Mouse (Mus musculus) Patski (cell line): ENCODE data around the gene Ifna2. TPM values are rescaled to one million over a fixed set of nuclear protein-coding genes. Genes with fewer than 3 reads are reported as not detected.

Experiments
- ATAC-seq: fragments of 100-300 bp; one replicate; pipeline ENCODE4 v1.8.0; 2021
- CTCF ChIA-PET: fragments of 350-600 bp; sonication (Branson Sonifier 250); formaldehyde crosslinking; loops from one replicate; lab custom pipeline; 2022; ENCODE audit warnings: inconsistent platforms; lab: Charles Lee
- POLR2A ChIA-PET: fragments of 350-600 bp; sonication (Branson Sonifier 250); formaldehyde crosslinking; loops from one replicate; lab custom pipeline; 2022; ENCODE audit warnings: antibody characterized with exemption, inconsistent platforms; lab: Charles Lee
- DNase-seq: peaks from one replicate; pipeline ENCODE4 v3.0.0-alpha.2; 2011; ENCODE audit warnings: low read depth, low spot score
- H3K27me3 ChIP-seq: fragments of 371-371 bp; one replicate; pipeline ENCODE4 v1.5.1; 2021
- CTCF ChIP-seq: fragments of 100-300 bp; IDR thresholded peaks from one replicate; pipeline ENCODE4 v1.5.1; 2021
- in situ Hi-C: fragments of 300-500 bp; cut with MboI; formaldehyde crosslinking; loops from 3 replicates; pipeline ENCODE4 v1.11.1; 2018; ENCODE audit warnings: low pct_unique_long_range_greater_than_20kb, mixed read lengths
- polyA plus RNA-seq: library from polyadenylated mRNA; unstranded; gene quantifications from one replicate; pipeline ENCODE4 v1.2.3, GENCODE M21; 2021

Ifna2 gene
- polyA plus RNA-seq = not detected

DNA sequence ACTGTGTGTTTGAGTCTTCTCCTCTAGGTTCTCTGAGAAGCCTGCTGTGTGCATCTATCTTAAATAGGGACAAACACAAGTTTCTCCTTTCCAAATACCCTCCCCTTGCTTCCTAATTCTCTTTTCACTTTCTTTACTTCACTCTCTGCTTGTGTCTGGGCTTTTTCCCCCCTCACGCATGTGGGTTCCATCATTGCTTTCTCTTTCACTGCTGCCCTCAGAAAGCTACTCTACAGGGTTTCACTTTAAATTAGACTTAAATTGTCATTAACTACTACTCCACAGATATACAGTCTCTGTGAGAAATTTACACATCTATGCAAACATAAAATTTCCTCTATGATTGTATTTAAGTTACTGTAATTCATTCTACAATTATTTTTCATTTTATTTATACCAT, at the start of gene Ifna2:
TSS of gene Ifna2 (minus strand) at position 101 of the 400 bp plus-strand sequence.
- POLR2A ChIA-PET = no interaction called here
- peaks cover 8% of the 10 kb centered on the region for H3K27me3 ChIP-seq
- in situ Hi-C loops = no loop called here
- ATAC-seq = no peak
- no peak for TF ChIP-seq CTCF
- no peak for DNase-seq
- CTCF ChIA-PET = interaction anchor here (1.2 kb wide), 1 partner anchor 13 kb away, joined by 3 read pairs; no protein-coding TSS in a partner anchor

DNA sequence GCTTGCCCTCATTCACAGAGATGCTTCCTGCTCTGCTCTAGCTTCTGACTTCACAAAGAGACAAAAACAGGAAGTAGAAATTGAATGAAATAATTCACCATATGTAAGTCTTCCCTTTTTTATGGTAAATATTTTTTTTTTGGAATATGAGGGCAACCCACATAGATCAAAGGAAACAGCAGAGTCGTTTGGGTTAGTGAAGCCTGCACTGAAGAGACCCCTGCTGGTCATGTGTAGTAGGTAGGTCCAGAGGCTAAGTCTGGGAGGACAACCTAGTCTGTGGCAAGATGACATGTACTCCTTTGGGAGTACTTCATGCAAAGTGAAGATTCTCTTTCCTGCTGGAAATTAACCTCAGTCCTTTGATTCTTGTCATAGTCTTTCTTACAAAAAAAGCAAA, 43.6 kb upstream of the Ifna2 start:
- ATAC-seq (no peak), DNase-seq (no peak)
- H3K27me3 ChIP-seq = no peaks in the 10 kb centered on the region
- TF ChIP-seq CTCF = peak; percentile 41
- ChIA-PET CTCF (interaction anchor here (0.8 to 7.6 kb wide), 4 partner anchors 16 to 42 kb away, joined by 3 to 62 read pairs (median 6); no protein-coding TSS in a partner anchor), POLR2A (interaction anchor here (0.6 kb wide), 1 partner anchor 199 kb away, joined by 4 read pairs; no protein-coding TSS in a partner anchor)
- in situ Hi-C loops = loop anchor here (5.0 kb wide), 1 partner anchor 35 kb away; the partner anchor contains the start of gene Ifnab

DNA sequence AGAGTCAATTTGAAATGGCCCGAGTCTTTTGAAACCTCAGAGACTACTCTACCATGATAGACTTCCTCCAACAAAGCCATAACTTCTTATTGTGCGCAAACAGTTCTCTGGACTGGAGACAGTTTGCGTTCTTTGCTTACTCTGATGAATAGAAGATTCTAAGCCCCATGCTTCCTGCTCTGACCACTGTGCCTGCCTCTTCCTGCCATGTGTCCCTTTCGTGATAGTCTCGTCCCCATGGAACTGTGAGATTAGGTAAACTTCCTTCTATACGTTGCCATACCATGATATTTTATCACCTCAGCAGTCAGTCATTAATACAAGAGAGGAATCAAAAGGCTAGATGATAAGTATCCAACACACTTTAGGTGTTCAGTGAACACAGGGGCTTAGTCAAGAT, 43.0 kb upstream of the Ifna2 start:
- DNase-seq = no peak
- TF ChIP-seq CTCF = no peak
- no peaks in the 10 kb centered on the region for H3K27me3 ChIP-seq
- ATAC-seq = no peak
- ChIA-PET POLR2A (interaction anchor here (0.6 kb wide), 1 partner anchor 200 kb away, joined by 4 read pairs; no protein-coding TSS in a partner anchor), CTCF (interaction anchor here (0.8 to 7.6 kb wide), 3 partner anchors 11 to 41 kb away, joined by 3 to 62 read pairs (median 6); no protein-coding TSS in a partner anchor)
- in situ Hi-C loops = loop anchor here (5.0 kb wide), 1 partner anchor 34 kb away; the partner anchor contains the start of gene Ifnab

DNA sequence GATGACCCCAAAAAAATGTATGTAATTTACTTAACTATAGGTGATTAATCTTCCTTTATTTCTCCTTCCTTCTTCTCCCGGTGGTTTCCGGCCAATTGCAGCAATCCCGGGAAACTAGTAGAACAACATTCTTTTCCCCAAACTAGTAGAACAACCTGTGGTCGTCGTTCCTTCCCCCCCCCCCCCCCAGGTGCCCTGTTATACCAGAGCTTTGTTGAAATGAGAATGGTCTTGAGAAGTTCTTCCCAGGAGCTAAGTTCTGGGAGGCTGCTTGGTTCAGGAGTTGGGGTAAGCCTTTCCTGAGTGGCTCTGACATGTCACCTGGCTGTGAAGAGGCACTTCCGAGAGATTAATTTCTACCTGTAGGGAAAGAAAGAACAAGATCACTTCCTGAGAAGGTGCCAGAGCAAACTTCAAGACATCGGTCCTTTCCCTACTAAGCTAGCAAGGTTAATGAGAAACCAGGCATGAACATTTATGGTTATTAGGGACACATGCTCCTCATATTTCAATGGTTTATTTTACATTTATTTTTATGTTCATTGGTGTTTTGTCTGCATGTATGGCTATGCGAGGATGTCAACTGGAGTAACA, 39.9 kb upstream of the Ifna2 start:
- no peaks in the 10 kb centered on the region for H3K27me3 ChIP-seq
- CTCF ChIA-PET = interaction anchor here (0.8 to 7.6 kb wide), 2 partner anchors 15 to 26 kb away, joined by 3 to 62 read pairs; no protein-coding TSS in a partner anchor
- in situ Hi-C loops = no loop called here
- POLR2A ChIA-PET = no interaction called here
- no peak for TF ChIP-seq CTCF
- ATAC-seq (no peak), DNase-seq (no peak)

DNA sequence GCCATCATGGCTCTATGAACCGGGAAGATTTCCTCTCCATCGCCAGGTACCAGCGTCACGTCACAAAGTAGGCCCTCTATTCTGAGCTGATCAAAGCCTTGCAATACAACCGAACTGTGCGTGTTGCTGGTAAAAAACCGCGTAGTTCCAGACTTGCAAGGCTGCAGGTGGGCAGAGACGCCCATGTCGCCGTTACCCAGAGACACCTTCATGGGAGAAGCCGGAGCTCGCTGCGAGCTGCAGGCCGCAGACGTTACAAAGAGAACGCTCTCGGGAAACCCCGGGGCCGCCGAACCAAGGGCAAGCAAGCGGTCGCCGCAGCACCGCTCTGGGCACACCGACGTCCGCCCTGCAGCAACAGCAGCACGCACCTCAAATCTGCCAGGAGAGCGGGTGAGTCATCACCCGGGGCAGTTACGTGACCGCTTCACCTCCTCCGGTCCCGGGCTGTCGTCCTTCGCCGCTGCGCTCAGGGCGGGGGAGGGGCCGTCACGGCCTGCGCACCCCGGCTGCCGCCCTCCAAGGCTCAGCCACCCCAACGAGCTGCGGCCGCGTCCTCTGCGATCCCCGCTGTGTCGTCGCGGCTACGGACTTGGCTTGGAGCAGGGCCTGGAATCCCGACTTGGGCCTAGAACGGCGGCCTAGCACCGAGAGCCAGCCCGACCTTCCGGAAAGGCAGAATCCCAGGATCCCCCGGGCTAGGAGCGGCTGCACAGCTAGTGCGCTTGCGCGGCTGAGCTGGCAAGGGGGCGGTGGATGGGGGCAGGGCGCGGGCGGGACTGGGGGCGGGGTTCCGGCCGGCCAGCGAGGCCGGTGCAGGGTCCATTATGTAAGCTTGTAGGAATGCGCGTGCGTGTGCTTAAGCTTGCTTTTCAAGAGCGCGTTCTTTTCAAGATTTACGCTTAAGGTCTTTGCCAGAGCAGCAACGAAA, 38.3 kb upstream of the Ifna2 start, which contains the start of the genes Gm26566 and Klhl9:
TSS of gene Gm26566 (plus strand) at position 15 of the 931 bp plus-strand sequence.
TSS of gene Klhl9 (minus strand) at position 675 of the 931 bp plus-strand sequence.
- in situ Hi-C loops = no loop called here
- no peaks in the 10 kb centered on the region for H3K27me3 ChIP-seq
- ChIA-PET CTCF (interaction anchor here (1.1 to 7.6 kb wide), 4 partner anchors 9 to 24 kb away, joined by 3 to 62 read pairs (median 4); no protein-coding TSS in a partner anchor), POLR2A (interaction anchor here (0.7 kb wide), 1 partner anchor 25 kb away, joined by 4 read pairs; no protein-coding TSS in a partner anchor)
- ATAC-seq (peak; percentile 93), DNase-seq (peak; percentile 67)
- no peak for TF ChIP-seq CTCF

DNA sequence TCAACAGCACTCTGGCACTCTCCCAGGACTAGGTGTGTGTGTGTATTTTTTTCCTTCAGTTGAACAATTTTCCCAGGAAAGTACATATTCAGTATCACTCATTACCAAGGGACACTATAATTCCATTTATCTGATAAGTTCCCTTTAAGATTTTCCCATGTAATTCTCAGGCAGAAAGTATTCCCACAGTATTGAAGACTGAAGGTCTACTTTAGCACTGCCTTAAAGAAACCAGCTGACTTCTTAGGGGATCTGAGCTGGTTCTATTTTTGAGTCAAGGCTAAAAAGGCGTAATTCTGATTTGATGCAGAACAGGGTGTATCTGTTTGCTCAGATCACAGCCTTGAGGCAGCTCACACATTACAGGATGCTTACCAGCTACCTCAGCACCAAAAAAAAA, 35.0 kb upstream of the Ifna2 start:
- DNase-seq (no peak), ATAC-seq (no peak)
- ChIA-PET POLR2A (no interaction called here), CTCF (interaction anchor here (1.3 to 1.4 kb wide), 3 partner anchors 9 to 29 kb away, joined by 3 to 5 read pairs (median 3); no protein-coding TSS in a partner anchor)
- in situ Hi-C loops = no loop called here
- TF ChIP-seq CTCF = no peak
- H3K27me3 ChIP-seq = no peaks in the 10 kb centered on the region

DNA sequence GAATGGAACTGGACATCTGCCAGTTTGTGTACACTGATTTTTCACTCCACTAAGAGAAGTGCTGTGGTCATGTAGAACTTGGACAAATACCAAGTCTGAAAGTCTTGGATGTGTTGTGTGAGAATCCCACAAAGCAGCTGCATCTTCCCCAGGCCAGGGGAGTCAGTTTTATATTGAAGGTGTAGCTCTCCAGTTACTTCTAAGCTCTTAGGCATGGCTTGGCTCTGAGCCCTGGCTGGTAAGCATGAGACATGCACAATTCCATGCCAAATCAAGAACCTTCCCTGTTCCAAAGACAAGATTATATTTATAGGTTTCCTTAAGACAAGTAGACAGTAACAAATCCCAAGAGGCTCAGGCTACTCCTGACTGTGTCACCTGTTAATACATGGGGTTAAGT, 31.3 kb upstream of the Ifna2 start:
- ChIA-PET POLR2A (no interaction called here), CTCF (no interaction called here)
- DNase-seq (no peak), ATAC-seq (no peak)
- H3K27me3 ChIP-seq = no peaks in the 10 kb centered on the region
- no peak for TF ChIP-seq CTCF
- in situ Hi-C loops = no loop called here

DNA sequence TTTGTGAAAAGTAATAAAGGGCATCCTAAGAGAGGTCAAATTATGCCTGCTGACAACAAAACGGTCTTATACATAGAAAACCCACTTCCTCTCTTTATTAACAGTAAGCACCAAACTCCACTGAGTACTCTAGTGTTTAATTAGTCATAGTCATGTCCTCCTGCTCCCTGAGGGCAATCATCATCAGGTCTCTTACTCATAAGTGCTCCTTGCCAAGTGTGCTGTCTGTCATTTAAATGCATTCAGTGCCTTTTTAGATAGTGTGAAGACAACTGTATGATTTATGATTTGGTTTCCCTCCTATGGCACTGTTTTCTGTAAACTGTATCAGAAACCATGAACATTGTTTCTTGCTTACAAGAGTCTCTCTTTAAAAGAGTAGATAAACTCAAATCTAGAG, 30.6 kb upstream of the Ifna2 start:
- no peaks in the 10 kb centered on the region for H3K27me3 ChIP-seq
- no peak for TF ChIP-seq CTCF
- DNase-seq (no peak), ATAC-seq (no peak)
- CTCF ChIA-PET = interaction anchor here (1.5 kb wide), 1 partner anchor 18 kb away, joined by 5 read pairs; no protein-coding TSS in a partner anchor
- POLR2A ChIA-PET = no interaction called here
- in situ Hi-C loops = no loop called here

DNA sequence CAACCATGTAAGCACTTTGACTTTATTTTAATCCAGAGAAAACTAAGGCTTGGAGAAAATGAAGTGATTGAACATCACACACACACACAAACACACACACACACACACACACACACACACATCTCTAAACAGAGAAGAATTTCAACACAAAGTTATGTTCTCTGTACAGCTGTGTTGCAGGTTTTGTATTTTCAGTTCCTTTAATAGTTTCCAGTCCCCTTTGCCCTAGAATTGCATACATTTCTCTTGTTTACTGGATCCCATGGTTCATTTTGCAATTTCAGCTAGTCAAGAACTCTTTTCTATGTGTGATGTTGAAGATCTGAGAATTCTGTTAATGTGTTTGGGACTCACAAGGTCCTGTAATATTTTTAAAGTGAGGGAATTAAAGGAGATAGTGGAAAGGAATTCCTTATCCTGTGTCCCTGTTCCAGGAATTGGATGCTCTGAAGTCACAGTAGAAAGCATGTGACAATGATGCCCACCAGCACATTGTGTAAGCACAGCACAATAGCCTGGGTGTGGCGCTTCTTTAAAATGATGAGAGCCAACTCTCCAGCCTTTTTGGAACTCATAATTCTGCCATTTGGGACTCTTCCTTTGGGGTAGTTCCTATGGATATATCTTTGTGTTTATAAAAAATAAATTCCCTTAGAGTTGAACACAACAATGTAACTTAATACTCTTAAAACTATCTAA, 23.6 kb upstream of the Ifna2 start:
- POLR2A ChIA-PET = no interaction called here
- in situ Hi-C loops = no loop called here
- H3K27me3 ChIP-seq = no peaks in the 10 kb centered on the region
- TF ChIP-seq CTCF = no peak
- CTCF ChIA-PET = interaction anchor here (2.4 kb wide), 1 partner anchor 11 kb away, joined by 8 read pairs; no protein-coding TSS in a partner anchor
- no peak for DNase-seq
- no peak for ATAC-seq
